Mouse (Mus musculus): Measurements from ENCODE around the gene Kif16b. TPM values are rescaled to one million over a fixed set of nuclear protein-coding genes. Genes with fewer than 3 reads are reported as not detected.
A peak's percentile ranks its signal among the peaks of the same experiment; 100 is the strongest.

The Kif16b gene
- total and polyA plus RNA-seq, 2 experiments, result 5.8 to 18.4 TPM

DNA sequence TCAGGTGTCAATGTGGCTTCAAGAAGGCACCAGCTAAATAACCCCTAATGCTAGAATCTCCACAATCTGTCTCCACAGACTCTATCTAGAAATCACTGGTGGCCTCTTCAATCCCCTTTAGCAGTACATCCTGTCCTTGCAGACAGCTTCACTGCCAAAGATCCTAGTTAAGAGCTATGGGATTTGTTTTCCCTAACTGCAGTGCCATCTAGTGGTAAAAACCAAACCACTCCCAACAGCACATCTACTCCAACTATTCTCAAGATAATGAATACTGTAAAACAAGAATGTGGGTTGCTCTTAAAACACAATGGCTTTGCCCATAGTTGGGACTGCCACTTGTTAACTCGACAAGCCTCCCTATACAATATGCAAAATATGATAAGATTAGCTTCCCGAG, 88.3 kb downstream of the Kif16b start:
- no peak overlapping the region for H3K4me3 ChIP-seq (ENCODE audit: insufficient read depth, low read depth, low read length)
- 36% methylated on average over 2 of the region's 2 CpGs for WGBS
- no peaks in the 10 kb centered on the region for H3K27me3 ChIP-seq (ENCODE audit: control insufficient read depth, insufficient read depth, low read length)
- no peak overlapping the region for H3K9ac ChIP-seq (ENCODE audit: low read depth, low read length)
- no peaks in the 10 kb centered on the region; the same call in 1 of the 2 replicates for H3K4me1 ChIP-seq (ENCODE audit: control insufficient read depth, insufficient read depth, low read length)
- H3K36me3 ChIP-seq (ENCODE audit: control insufficient read depth, insufficient read depth, low read length), result no peaks in the 10 kb centered on the region
- peak; percentile 66 for DNase-seq (ENCODE audit: extremely low read depth, low read depth, low spot score)
- no peaks in the 10 kb centered on the region; the same call in 1 of the 2 replicates for H3K79me2 ChIP-seq (ENCODE audit: control insufficient read depth, insufficient read depth, low read length)
- no peak overlapping the region for H3K27ac ChIP-seq (replicated peaks; ENCODE audit: insufficient read depth, low read depth, low read length)
- TF ChIP-seq CTCF (IDR thresholded peaks at IDR 0.05; ENCODE audit: low read depth, low read length) (peak; percentile 50), POLR2A (IDR thresholded peaks at IDR 0.05; ENCODE audit: extremely low read depth, insufficient read depth, low read length) (no peak)

DNA sequence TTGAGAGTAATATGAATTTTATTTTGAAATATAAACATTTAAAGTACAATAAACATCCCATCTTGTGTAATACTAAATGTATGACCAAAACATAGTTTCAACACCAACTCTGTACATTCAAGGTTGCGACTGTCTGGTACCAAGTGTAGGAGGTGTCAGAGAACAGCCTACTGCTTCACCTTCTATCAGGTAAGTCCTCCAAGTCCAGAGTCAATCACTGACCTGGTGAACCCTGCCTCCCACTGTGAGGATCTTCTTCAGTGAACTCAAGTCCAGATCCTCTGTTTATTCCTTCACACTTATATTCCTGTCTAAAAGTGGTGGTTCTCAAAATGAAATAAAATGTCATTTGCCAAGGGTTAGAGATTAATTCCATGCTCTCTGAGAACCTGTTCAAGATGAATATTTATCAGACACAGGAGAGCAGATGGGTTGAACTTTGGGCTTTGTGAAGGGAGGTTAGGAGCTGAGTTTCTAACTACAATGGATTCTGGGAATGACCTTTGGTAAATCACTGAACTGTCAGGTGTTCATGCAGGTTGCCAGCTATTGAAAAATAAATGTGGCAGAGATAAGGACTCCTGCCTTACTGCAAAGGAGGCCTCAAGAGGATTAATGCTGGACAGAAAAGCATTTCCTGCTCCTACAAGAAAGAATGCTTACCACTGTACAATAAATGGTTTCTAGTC, 97.4 kb downstream of the Kif16b start:
- no peak overlapping the region for H3K4me3 ChIP-seq (ENCODE audit: insufficient read depth, low read depth, low read length)
- H3K79me2 ChIP-seq (ENCODE audit: control insufficient read depth, insufficient read depth, low read length), result no peaks in the 10 kb centered on the region
- no peaks in the 10 kb centered on the region for H3K36me3 ChIP-seq (ENCODE audit: control insufficient read depth, insufficient read depth, low read length)
- TF ChIP-seq POLR2A (IDR thresholded peaks at IDR 0.05; ENCODE audit: extremely low read depth, insufficient read depth, low read length), result no peak
- no peak for TF ChIP-seq CTCF (IDR thresholded peaks at IDR 0.05; ENCODE audit: low read depth, low read length)
- H3K4me1 ChIP-seq (ENCODE audit: control insufficient read depth, insufficient read depth, low read length), result peaks cover 7% of the 10 kb centered on the region
- peak overlapping the region; percentile 46; the same call in 1 of the 2 replicates for H3K27ac ChIP-seq (replicated peaks; ENCODE audit: insufficient read depth, low read depth, low read length)
- 41% methylated on average over 1 of the region's 1 CpGs for WGBS
- H3K9ac ChIP-seq (ENCODE audit: low read depth, low read length), result no peak overlapping the region
- H3K27me3 ChIP-seq (ENCODE audit: control insufficient read depth, insufficient read depth, low read length), result no peaks in the 10 kb centered on the region
- DNase-seq (ENCODE audit: extremely low read depth, low read depth, low spot score), result peak; percentile 96

DNA sequence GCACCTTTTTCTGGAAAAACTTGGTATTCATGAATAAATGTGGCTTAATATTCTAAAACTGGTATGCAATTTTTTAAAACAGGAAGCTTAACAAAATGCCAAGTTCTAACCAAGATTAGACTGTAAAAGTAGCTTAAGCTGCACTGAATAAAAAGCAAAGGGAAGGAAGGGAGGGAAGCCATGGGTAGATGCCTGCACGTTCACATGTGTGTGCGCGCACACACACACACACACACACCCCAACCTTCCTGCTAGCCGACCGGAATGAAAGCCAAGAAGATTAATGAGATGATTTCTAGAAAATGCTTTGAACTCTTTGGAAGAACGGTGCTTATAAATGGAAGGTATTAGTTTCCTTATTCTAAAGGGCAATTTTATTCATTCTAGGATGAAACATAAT, 104.0 kb downstream of the Kif16b start:
- no peak for TF ChIP-seq POLR2A (IDR thresholded peaks at IDR 0.05; ENCODE audit: extremely low read depth, insufficient read depth, low read length)
- no peak for TF ChIP-seq CTCF (IDR thresholded peaks at IDR 0.05; ENCODE audit: low read depth, low read length)

DNA sequence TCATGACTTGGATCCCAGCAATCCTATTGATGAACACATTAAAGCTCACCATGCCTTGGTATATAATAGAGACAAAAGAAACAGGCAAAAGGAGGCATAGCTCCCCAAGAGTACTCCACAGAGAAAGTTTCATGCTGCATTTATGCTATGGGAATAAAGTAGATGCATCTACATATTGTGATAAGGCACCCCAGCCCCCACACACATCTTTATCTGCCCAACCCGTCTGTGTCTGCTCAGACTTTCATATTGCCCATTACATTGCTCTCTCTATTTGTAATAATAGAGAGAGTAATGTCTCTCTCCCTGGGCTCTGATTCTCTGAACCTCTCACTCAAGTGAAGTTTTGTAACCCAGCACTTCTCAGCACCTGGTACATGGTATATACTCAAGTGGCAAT, 126.0 kb downstream of the Kif16b start:
- Histone ChIP-seq H3K79me2 (ENCODE audit: control insufficient read depth, insufficient read depth, low read length) (no peaks in the 10 kb centered on the region), H3K36me3 (ENCODE audit: control insufficient read depth, insufficient read depth, low read length) (no peaks in the 10 kb centered on the region), H3K4me3 (ENCODE audit: insufficient read depth, low read depth, low read length) (no peak overlapping the region), H3K27me3 (ENCODE audit: control insufficient read depth, insufficient read depth, low read length) (no peaks in the 10 kb centered on the region), H3K9ac (ENCODE audit: low read depth, low read length) (no peak overlapping the region), H3K27ac (replicated peaks; ENCODE audit: insufficient read depth, low read depth, low read length) (no peak overlapping the region), H3K4me1 (ENCODE audit: control insufficient read depth, insufficient read depth, low read length) (no peaks in the 10 kb centered on the region)
- TF ChIP-seq POLR2A (IDR thresholded peaks at IDR 0.05; ENCODE audit: extremely low read depth, insufficient read depth, low read length), result no peak
- no peak for TF ChIP-seq CTCF (IDR thresholded peaks at IDR 0.05; ENCODE audit: low read depth, low read length)
- DNase-seq (ENCODE audit: extremely low read depth, low read depth, low spot score), result no peak
- WGBS, result 67% methylated on average over 1 of the region's 1 CpGs

More for the DNA sequence above, 104.0 kb downstream of the Kif16b start:
- Histone ChIP-seq H3K9ac (ENCODE audit: low read depth, low read length) (no peak overlapping the region), H3K4me3 (ENCODE audit: insufficient read depth, low read depth, low read length) (no peak overlapping the region), H3K79me2 (ENCODE audit: control insufficient read depth, insufficient read depth, low read length) (no peaks in the 10 kb centered on the region), H3K27ac (replicated peaks; ENCODE audit: insufficient read depth, low read depth, low read length) (no peak overlapping the region), H3K36me3 (ENCODE audit: control insufficient read depth, insufficient read depth, low read length) (no peaks in the 10 kb centered on the region), H3K27me3 (ENCODE audit: control insufficient read depth, insufficient read depth, low read length) (no peaks in the 10 kb centered on the region), H3K4me1 (ENCODE audit: control insufficient read depth, insufficient read depth, low read length) (no peaks in the 10 kb centered on the region; the same call in 1 of the 2 replicates)
- no peak for DNase-seq (ENCODE audit: extremely low read depth, low read depth, low spot score)
- WGBS, result 77% methylated on average over 6 of the region's 6 CpGs

DNA sequence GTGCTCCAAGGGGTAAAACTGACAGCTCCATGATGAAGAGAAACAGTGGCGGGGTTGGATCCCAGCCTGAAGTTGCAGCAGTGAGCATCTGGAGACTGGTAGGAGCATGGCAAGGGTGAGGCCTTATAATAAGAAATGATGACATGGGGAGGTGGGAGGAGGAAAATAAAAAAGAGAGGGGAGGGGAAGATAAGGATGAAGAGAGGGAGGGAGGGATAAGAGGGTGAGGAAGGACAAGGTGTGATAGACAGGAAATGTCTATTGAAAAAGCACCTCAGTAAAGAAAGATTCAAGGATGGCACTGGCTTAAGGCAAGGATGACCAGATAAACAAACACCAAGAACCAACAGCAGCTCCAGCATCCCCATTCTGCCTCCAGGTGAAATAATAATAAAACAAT, 126.6 kb downstream of the Kif16b start:
- H3K36me3 ChIP-seq (ENCODE audit: control insufficient read depth, insufficient read depth, low read length), result no peaks in the 10 kb centered on the region
- no peak for TF ChIP-seq POLR2A (IDR thresholded peaks at IDR 0.05; ENCODE audit: extremely low read depth, insufficient read depth, low read length)
- no peak for TF ChIP-seq CTCF (IDR thresholded peaks at IDR 0.05; ENCODE audit: low read depth, low read length)
- H3K27ac ChIP-seq (replicated peaks; ENCODE audit: insufficient read depth, low read depth, low read length), result no peak overlapping the region
- no peak overlapping the region for H3K4me3 ChIP-seq (ENCODE audit: insufficient read depth, low read depth, low read length)
- DNase-seq (ENCODE audit: extremely low read depth, low read depth, low spot score), result no peak
- 87% methylated on average over 1 of the region's 1 CpGs for WGBS
- H3K79me2 ChIP-seq (ENCODE audit: control insufficient read depth, insufficient read depth, low read length), result no peaks in the 10 kb centered on the region
- H3K27me3 ChIP-seq (ENCODE audit: control insufficient read depth, insufficient read depth, low read length), result no peaks in the 10 kb centered on the region
- H3K9ac ChIP-seq (ENCODE audit: low read depth, low read length), result no peak overlapping the region
- no peaks in the 10 kb centered on the region for H3K4me1 ChIP-seq (ENCODE audit: control insufficient read depth, insufficient read depth, low read length)

DNA sequence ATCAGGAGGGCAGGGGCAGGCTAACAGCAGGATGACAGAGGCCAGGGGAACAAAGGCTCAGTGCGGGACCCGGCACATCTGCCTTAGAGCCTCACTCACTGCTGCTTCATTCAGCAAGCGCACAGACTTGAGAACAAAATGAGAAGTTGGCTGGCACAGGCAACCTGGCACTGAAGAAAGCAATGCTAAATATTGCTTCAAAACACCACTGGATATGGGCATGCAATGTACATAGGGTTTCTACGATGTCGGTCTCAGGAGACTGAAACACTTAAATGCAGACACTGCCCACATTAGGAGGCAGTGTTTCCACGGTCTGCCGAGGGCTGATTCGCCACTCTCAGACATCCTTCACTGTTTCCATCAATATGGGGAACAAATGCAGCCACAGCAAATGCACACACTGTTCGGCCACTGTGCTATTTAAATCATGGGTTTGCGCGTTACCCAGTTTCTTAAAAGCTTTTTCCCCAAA, 131.6 kb downstream of the Kif16b start:
- Histone ChIP-seq H3K4me3 (ENCODE audit: insufficient read depth, low read depth, low read length) (no peak overlapping the region), H3K4me1 (ENCODE audit: control insufficient read depth, insufficient read depth, low read length) (no peaks in the 10 kb centered on the region; the same call in 1 of the 2 replicates), H3K36me3 (ENCODE audit: control insufficient read depth, insufficient read depth, low read length) (no peaks in the 10 kb centered on the region), H3K27me3 (ENCODE audit: control insufficient read depth, insufficient read depth, low read length) (no peaks in the 10 kb centered on the region), H3K9ac (ENCODE audit: low read depth, low read length) (no peak overlapping the region), H3K27ac (replicated peaks; ENCODE audit: insufficient read depth, low read depth, low read length) (no peak overlapping the region), H3K79me2 (ENCODE audit: control insufficient read depth, insufficient read depth, low read length) (no peaks in the 10 kb centered on the region)
- no peak for TF ChIP-seq POLR2A (IDR thresholded peaks at IDR 0.05; ENCODE audit: extremely low read depth, insufficient read depth, low read length)
- no peak for TF ChIP-seq CTCF (IDR thresholded peaks at IDR 0.05; ENCODE audit: low read depth, low read length)
- no peak for DNase-seq (ENCODE audit: extremely low read depth, low read depth, low spot score)
- WGBS, result 94% methylated on average over 11 of the region's 11 CpGs

Measured in liver, adult 2 months (tissue).